Mouse (Mus musculus) A20 (cell line): ENCODE data around the gene Zfp184.
"Not testable (repeated sequence)": the region's sequence is repeated elsewhere in the genome, so short reads cannot be mapped to it uniquely, and the experiment has no call there.

Experiments used
- DNase-seq: peaks from one replicate; pipeline ENCODE4 v3.0.0-alpha.2; 2011; ENCODE audit warnings: low read depth, low spot score

Gene Zfp184

DNA sequence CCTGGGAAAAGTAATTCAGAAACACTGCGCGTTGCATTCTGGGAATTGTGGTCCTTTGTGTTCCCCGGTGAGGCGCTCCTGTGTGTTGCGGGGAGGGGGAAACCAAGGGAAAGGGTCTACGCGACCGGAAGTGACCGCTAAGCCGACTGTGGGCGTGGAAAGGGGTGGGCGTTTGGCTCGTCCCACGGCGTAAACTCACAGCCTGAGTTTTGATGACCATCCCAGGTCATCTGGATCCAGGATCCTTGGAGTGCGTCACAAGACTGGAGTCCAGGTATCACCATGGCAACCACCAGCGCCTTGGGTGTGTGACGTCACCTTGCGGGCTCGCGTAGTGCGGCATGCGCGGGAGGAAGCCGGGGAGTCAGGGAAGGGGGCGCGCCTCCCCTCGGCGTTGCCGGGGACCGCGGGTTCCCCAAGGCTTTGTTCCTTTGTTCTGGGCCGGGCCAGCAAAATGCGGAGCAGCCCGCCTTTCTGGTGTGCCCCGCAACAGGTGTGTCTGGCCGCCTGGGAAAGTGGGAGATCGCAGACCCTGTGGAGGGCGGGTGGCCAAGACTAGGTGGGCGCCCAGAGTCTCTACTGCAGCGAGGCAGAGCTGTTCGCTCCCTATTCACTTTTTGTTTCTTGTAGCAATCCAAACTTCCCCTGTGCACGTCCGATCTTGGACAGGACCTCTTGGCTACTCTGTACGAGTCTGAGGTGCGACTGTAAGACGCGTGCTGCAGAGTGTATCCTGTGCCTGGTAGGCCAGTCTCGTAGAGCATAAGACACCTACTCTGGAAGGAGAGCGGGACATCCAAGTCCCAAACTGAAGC is at the start of gene Zfp184:
Gene Zfp184 (plus strand): TSS at position 169 of the 815 bp plus-strand sequence.
- peak; percentile 95 for DNase-seq

DNA sequence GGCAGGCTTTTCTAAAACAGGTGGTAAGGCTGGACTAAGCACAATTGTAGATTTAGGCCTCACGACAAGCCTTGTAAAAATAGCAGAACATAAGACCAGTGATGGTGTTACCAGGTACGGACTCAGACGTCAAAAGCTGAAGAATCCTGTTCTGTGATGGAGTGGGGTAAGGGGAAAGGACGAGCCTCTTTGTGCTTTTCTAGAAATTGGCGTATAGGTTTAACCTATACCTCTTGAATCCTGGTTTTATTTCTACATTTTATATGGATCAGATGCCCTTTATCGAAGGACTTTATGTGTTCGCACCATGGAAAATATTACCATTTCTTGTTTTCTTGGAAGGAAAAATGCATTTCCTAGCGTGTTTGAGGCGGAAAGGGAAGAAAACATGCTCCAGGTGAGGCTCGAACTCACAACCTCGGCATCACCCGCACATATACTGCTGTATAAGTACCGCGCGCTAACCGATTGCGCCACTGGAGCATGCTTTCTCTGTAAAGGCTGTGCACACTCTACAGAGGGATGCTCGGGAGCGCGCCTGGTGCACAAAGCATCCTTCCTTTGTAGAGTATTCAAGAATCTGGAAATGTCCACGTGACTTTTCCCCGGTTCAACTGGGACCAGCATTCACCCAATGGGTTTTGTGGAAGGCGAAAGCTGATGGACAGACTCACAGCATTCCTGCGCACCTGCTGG is 48.2 kb upstream of the Zfp184 start:
- DNase-seq, result no peak

DNA sequence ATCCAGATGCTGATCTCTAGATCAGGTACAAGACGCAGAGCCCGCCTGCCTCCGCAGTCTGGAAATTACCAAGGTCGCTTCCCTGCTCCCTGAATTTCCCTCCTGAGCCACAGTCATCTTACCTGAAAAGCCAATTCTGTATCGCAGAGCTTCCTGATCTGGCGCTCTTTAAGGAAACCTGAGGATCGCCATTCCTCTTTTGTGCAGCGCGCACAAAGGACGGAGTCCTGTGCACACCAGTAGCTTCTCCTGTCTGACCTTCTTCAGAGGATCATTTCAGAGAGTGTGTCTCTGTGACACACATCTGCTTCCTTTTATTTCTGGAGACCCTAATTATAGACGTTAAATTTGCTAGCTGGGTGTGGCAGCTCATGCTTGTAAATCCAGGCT is 47.7 kb upstream of the Zfp184 start:
- no peak for DNase-seq

DNA sequence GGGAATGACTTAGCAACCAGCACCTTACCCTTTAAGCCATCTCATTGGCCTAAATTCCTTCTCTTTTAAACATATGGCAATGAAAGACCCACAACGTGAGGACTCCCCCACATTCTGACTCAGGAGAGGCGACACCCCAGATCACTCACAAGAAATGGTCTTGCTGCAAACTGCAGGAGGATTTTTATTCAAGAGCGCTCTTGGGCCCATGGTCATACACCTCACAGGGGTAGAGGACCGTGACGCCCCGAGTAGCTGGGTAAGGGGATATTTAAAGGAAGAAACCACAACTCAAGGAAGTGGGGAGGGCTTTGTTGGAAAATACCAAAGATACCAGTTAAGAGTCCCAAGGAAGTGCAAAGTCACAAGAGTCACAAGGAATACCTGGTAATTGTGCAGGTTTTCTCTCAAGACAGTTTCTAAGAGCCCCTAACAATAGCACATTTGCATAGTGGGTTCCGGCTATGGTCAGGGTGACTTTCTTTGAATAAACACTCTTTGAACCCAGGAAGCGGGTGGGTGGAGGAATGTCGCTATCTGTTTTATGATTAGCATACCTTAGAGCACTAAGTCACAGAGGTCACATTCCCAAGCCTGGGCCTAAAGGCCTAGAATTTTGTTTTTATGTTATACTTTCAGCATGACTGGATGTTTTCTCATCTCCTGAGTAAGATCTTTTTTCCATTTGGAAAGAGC is 43.9 kb upstream of the Zfp184 start:
- not testable (repeated sequence) for DNase-seq

DNA sequence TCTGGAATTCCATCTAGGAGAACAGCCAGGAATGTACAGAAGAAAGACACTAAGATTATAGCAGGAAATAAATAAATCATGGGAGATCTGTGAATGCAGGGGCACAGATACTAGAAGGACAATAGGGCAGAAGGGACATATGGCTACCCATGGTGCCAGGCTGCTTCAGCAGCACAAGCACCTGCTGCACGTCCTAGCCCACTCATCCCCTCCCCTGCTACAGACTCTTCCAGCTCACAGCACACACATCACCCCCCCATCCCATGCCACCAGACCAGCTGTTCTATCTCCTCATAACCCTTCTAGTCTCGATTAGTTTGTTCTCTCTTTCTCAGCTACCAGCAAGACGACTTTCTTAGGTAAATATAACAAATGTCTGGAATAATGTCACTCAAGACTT is 41.4 kb upstream of the Zfp184 start:
- no peak for DNase-seq

DNA sequence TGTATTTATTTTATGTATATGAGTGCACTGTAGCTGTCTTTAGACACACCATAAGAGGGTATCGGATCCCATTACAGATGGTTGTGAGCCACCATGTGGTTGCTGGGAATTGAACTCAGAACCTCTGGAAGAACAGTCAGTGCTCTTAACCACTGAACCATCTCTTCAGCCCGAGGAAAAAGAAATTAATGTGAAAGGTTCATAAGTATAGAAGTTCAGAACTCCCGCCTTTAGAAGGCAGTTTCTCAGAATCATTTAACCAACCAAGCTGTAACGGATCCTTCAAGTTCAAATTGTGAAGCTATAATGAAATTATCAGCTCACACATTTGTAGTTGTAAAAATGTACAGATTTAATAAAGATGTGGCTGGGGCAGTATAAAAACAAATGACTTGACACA is 40.8 kb upstream of the Zfp184 start:
- DNase-seq, result not testable (repeated sequence)

DNA sequence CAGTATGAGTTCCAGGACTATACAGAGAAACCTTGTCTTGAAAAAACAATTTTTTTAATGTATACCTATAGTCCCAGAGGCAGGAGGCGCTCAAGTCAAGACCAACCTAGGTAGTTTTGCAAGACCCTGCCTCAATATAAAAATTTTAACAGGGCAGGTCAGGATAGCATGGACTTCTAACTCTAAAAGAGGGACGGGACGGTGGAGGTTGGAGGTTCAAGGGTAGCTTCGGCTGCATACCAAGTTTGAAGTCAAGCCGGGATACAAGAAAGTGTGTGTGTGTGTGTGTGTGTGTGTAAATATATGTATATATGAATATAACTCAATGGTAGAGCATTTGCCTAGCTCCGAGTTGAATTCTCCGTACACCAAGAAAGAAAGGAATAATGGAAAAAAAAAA is 38.6 kb upstream of the Zfp184 start:
- no peak for DNase-seq

DNA sequence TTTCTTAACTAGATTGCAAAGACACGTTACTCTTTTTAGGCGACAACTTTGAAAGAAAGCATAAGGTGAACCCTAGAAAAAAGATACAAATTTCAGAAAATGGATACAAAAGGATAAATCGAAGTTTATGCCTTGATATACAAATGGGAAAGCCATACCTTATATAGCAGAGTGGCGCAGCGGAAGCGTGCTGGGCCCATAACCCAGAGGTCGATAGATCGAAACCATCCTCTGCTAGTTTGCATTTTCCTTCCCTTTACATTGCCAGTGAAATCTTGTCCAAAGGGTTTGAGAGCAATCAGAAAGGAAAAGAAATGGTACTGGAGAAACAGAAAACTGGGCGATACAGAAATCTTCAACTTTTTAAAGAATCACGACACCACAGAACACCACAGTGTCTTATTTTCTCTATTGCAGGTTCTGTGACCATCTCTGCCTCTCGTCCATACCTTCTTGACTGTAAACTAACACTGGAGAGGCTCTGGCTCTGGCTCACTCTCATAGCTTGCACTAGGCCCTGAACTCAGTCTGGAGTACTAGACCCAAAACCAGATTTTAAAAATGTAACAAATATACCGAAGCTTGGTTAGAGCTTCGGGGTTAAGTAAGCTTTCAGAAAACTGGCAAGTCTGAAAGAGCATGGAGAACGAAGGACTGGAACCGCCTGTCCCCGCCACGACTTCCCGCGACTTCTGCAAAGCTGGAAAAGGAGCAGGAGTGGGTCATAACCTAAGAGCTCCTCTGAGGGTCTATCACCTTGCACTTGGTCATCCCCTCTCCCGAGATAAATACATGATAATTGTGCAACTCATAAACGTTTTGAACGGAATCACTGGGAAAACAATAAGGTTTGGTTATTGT is 37.7 kb upstream of the Zfp184 start:
- no peak for DNase-seq

DNA sequence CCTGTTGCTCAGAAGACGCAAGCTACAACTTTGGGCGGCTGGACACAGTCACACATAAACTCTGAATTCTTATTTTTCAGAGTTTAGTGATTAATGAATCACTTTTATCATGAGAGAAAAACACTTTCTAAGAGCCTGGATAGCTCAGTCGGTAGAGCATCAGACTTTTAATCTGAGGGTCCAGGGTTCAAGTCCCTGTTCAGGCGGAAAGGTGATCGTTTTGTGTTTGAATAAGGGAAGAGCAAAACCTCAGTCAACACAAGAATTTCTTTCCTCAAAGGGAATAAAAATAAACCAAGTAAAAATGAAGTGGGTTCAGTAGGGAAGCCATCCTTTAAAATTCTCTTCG is 37.1 kb upstream of the Zfp184 start:
- DNase-seq, result not testable (repeated sequence)

DNA sequence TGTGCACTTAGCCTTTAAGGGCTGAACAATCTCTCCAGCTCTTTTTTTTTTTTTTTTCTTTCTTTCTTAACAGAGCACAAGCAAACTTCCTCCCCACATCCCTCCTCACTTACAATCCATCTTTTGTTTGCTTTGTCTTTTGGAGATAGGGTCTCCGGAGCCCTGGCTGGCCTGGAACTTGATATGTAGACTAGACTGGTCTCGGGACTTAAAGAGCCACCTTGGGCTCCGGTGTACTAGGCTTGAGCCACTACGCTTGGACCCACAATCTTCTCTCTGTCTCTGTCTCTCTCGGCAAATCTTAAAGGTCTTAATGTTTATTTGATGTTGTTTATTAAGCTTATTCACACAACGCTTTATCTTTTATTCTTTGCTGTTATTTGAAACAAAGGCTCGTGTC is 34.2 kb upstream of the Zfp184 start:
- DNase-seq, result no peak

DNA sequence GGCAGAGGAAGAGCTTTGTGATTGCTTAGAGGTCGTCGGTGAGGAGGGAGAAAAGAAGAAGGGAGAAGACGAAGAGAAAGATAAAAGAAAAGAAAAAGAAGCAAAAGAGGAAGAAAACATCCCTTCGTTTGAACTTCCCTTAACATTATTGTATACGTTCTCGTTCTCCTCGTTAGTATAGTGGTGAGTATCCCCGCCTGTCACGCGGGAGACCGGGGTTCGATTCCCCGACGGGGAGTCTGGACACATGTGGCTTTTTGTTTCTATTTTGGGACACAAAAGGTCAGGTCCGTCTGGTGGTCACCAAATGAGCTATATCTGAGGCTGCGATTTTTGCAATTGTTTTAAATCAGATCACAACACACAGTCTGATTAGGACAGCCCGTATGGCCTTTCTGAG is 33.7 kb upstream of the Zfp184 start:
- no peak for DNase-seq

DNA sequence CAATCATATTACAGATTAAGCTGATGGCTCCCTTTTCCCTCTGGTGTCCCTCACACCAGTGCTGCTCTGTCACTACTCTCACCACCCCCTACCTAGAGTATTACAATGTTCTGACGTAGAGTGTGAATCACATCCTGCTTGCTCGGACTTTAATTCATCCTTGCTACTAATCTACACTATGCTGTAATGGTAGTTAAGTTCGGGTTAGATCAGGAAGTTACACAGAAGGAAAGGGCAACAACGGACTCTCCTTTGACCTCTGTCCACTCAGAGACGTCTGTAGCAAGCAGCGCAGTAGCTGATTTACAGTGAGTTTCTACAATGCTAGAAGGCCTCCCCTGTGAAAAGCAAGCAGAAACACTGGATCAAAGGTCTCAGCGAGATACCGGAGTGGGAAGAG is 31.0 kb upstream of the Zfp184 start:
- DNase-seq, result no peak

DNA sequence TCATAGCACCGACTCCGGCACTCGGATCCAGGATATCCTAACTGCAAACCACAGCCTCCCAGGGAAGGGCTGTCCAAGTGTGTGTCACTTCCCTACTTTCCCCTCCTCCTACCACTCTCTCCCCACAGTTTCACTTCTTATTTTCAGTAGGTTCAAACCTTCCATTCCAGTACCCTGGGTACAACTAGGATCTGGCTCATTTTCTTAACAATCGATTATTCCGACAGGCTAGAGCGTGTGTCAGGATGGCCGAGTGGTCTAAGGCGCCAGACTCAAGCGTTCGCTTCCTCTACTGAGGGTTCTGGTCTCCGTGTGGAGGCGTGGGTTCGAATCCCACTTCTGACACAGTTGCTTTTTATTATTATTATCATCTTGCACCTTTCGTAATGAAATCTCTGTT is 30.3 kb upstream of the Zfp184 start:
- peak; percentile 66 for DNase-seq

DNA sequence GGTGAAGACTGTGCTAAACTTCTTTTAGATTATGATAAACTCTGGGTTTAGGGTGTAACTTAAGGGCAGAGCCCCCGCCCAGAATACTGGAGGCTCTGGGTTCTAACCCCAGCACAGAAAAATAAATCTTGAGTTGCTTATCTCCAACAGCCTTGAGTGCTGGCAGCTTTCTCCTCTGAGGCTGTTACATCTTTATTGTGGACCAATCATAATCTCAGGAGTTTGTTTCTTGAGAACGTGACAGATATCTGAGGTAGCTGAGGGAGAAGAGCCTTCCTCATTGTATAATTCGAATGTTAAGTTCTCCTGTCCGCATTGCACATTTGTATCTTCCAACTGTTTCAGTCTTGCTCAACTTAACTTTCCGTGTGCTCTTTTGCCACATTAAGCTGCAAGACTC is 29.4 kb upstream of the Zfp184 start:
- DNase-seq, result no peak

DNA sequence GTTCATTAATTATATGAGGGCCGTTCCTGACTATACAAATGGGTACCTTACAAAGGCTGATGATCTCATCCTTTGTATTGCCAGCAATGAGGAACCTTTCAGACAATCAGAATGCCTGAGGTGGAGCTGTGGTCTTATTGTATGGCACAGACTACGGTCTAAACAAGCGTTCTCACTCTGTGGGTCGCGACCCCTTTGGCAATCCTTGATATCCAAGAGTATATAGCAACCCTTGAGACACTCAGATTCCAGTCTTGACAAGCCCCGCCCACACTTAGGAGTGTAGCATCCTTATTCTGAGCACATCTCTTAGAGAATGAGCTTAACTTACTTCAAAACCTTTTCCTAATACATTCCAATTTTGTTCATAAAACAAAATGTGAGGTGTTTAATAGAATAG is 28.8 kb upstream of the Zfp184 start:
- no peak for DNase-seq

DNA sequence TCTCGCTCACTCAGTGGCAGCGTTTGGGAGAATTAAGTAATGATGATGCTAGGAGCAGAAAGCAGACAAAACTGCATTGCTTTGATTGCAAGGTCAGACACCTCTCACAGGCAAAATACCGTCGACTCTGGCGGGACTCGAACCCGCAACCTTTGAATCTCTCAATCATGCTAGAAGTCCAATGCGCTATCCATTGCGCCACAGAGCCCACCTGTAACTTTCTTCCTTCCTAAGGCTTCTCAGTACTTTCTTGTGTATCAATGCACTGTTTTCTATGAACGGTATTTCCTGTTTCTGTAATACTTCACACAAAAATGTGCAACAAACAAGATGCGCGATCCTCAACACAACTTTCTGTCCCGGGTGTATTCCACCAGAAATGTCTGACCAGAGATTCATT is 27.9 kb upstream of the Zfp184 start:
- peak; percentile 79 for DNase-seq

DNA sequence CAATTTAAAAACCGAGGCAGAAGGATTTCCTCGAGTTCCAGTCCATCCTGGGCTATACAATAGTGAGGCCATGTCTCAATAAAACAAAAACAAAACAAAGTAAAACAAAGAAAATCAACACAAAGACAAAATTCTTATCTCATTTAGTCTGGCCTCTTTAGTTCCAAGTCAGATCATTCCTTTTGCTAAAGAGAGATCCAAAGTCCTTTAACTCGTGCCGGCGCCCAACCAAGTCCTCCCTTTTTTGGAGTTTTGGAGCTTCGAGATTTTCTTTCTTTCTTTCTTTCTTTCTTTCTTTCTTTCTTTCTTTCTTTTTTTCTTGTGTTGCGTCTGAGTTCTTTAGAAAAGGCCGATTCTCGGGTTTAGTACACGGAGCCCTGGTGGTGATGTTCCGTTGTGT is 27.4 kb upstream of the Zfp184 start:
- no peak for DNase-seq

DNA sequence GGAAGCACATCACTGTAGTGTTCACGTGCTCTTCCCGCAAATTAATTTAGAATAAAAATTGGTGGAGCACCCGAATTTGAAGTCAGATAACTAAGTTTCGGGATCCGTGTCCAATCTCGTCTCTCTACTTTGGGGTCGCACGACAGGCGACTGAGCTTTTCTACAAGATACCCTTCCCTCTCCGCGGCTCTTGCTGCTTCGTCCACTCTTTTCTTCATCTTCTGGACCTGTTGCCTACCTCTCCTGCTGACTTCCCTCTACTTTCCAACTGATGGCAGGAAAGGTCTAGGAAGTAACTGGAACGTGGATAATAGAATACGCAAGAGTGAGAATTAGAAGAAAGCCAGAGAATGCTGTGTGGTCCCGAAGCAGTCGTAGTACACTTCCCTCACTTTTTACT is 26.9 kb upstream of the Zfp184 start:
- DNase-seq, result no peak

DNA sequence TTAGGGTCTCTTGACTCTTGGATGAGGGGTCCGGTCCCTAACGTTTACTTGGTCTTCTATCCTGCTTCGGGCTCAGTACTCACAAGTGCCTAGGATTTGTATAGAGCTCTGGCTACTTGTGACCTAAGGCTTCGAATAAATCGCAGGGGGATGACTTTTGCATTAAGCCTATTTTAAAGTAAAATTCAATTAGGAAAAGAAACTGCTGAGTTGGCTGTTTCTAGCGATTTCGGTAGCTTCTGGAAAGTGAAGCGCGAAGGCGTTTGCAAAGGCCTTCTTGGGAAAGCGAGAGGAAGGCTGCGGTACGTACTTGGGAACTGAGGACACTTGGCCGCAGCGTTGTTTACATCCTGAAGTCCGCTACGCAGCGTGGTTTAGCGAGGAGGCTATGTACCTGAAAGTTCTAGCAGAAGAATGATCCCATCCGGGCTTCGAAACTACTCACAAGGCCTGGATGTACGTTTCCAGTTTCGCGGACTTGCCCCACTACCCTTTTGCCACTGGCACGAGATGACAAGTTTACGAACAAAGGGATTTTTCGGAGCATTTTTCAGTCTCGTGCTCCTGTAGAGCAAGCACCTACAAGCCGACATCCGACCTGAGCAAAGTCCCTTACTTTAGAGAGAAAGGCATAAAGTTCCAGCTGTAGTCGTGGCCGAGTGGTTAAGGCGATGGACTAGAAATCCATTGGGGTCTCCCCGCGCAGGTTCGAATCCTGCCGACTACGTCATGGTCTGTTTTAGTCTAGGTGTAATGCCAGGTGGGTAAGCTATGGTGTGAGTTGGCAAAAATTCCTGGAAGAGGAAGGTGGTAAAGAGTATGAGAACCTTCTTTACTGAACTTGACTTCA is 26.1 kb upstream of the Zfp184 start:
- peak; percentile 86 for DNase-seq

DNA sequence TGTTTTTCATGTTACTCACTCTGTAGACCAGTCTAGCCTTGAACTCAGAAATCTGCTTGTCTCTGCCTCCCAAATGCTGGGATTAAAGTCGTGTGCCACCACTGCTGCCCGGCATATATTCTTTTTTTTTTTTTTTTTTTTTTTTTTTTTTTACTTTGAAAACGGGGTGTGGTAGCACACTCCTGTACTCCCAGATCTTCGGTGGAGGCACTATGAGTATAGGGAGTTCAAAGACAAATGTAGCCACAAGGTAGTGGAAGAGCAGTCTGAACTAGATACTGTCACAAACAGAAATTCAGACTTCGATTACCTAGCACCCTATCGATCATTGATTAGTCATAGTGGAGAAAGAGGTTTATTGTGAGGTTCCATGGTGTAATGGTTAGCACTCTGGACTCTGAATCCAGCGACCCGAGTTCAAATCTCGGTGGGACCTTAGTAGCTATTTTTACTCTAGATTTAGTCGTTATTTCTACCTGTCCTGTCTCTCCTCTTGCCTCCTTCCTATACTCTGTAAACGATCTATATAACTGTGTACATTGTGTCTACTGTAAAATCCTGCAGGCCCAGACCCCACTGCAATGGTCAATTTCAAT is 25.0 kb upstream of the Zfp184 start:
- peak; percentile 73 for DNase-seq
